Mouse (Mus musculus): Measurements from ENCODE around the gene Ly75. TPM values are rescaled to one million over a fixed set of nuclear protein-coding genes. Genes with fewer than 3 reads are reported as not detected.

Gene Ly75
- polyA plus RNA-seq, 1 experiment from 2014 or later, result 1.7 TPM

DNA sequence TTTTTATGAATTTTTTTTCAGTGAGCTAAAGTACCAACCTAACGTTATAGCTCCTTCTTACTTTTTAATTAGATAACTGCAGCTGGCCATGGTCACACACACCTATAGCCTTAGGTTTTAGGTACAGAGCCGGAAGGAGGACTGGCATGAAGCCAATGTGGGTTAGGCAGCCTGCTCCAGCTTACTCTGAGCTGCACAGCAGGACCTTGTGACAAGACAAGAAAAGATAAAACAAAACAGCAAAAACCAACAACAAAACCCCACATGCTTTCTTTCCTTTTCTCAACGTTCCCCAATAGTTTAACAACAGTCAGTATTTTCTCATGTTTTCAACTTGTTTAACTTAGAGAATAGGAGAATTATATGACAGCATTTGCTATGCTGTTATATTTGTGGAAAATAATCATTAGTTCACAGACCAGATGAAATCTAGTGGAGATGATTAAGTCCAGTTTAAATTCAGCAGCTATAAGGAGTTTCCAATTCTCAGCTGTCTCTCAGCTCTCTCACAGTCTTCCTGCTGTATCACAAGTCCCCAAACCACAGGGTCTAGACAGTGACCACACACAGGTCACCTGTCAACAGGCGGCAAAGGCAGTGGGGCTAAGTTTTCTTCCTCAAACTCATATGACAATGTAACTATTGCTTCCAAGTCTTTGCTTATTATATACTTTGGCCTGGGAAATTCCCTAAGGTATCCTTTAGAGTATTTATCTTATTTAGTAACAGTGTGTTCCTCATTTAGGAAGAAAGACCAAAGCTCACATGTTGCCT lies 40.8 kb downstream of the Ly75 start:
- H3K9me3 ChIP-seq (ENCODE audit: low read length), result no peaks in the 10 kb centered on the region
- WGBS, result 57% methylated on average over 4 of the region's 4 CpGs
- TF ChIP-seq CTCF (IDR thresholded peaks at IDR 0.05) (no peak), EP300 (IDR thresholded peaks at IDR 0.05) (no peak)
- no peak overlapping the region for H3K4me3 ChIP-seq (ENCODE audit: low read depth, low read length)
- no peak overlapping the region for H3K4me2 ChIP-seq (replicated peaks; ENCODE audit: low read depth, low read length)
- no peaks in the 10 kb centered on the region for H3K36me3 ChIP-seq (ENCODE audit: insufficient read depth, low read length)
- no peak overlapping the region for H3K27ac ChIP-seq (ENCODE audit: low read length)
- H3K27me3 ChIP-seq (replicated peaks; ENCODE audit: insufficient read depth, low read length), result no peaks in the 10 kb centered on the region
- DNase-seq (ENCODE audit: low spot score) (no peak), ATAC-seq (no peak)
- no peak overlapping the region for H3K9ac ChIP-seq (replicated peaks; ENCODE audit: low read depth)
- H3K4me1 ChIP-seq (ENCODE audit: insufficient read depth, low read depth, low read length), result no peaks in the 10 kb centered on the region

DNA sequence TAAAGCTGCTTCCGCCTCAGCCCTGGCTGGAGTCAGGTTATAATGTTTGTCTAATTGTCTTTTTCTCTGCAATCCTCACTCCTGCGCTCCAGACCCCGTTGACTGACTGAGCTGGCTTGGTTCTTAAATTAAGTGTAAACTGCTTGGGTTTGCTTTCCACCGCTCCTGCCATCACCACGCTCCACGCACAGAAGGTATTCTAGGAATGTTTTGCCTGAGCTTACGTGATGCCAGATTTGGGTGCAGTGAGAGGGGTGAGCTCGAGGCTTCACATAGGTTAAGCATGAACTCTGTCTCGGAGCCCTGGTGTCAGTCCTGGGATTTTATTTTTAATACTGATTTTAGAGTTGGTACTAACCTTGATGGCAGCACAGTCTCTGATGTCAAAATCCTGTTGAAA lies 45.2 kb downstream of the Ly75 start:
- ATAC-seq (no peak), DNase-seq (ENCODE audit: low spot score) (no peak)
- Histone ChIP-seq H3K4me1 (ENCODE audit: insufficient read depth, low read depth, low read length) (no peaks in the 10 kb centered on the region), H3K4me3 (ENCODE audit: low read depth, low read length) (no peak overlapping the region), H3K9ac (replicated peaks; ENCODE audit: low read depth) (no peak overlapping the region), H3K4me2 (replicated peaks; ENCODE audit: low read depth, low read length) (no peak overlapping the region), H3K36me3 (ENCODE audit: insufficient read depth, low read length) (no peaks in the 10 kb centered on the region), H3K27ac (ENCODE audit: low read length) (no peak overlapping the region), H3K9me3 (ENCODE audit: low read length) (no peaks in the 10 kb centered on the region), H3K27me3 (replicated peaks; ENCODE audit: insufficient read depth, low read length) (no peaks in the 10 kb centered on the region)
- TF ChIP-seq CTCF (IDR thresholded peaks at IDR 0.05), result no peak
- no peak for TF ChIP-seq EP300 (IDR thresholded peaks at IDR 0.05)
- 37% methylated on average over 9 of the region's 9 CpGs for WGBS

DNA sequence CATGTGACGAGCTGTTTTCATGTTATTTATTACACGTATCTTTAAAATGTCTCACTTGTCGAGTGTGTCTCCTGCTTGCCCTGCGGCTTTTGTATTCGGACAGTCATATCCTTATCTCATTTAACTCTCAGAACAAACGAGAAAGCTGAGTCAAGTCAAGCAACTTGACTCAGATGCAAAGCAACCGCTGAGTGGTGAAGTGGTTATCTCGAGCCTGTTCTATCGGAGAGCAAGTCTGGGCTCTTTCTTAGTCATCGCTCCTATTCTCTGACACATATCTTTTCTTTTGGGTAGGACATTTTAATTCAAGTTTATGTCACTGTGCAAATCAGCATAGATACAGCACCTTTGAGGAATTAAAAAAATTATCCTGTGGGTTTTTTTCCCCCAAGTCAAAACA lies 54.5 kb downstream of the Ly75 start:
- DNase-seq (ENCODE audit: low spot score) (no peak), ATAC-seq (no peak)
- no peak overlapping the region for H3K9ac ChIP-seq (replicated peaks; ENCODE audit: low read depth)
- no peak overlapping the region for H3K27ac ChIP-seq (ENCODE audit: low read length)
- H3K27me3 ChIP-seq (replicated peaks; ENCODE audit: insufficient read depth, low read length), result no peaks in the 10 kb centered on the region
- no peak overlapping the region for H3K4me2 ChIP-seq (replicated peaks; ENCODE audit: low read depth, low read length)
- H3K4me3 ChIP-seq (ENCODE audit: low read depth, low read length), result no peak overlapping the region
- no peaks in the 10 kb centered on the region for H3K4me1 ChIP-seq (ENCODE audit: insufficient read depth, low read depth, low read length)
- TF ChIP-seq CTCF (IDR thresholded peaks at IDR 0.05) (no peak), EP300 (IDR thresholded peaks at IDR 0.05) (no peak)
- WGBS, result 78% methylated on average over 10 of the region's 10 CpGs
- no peaks in the 10 kb centered on the region for H3K9me3 ChIP-seq (ENCODE audit: low read length)
- H3K36me3 ChIP-seq (ENCODE audit: insufficient read depth, low read length), result no peaks in the 10 kb centered on the region

DNA sequence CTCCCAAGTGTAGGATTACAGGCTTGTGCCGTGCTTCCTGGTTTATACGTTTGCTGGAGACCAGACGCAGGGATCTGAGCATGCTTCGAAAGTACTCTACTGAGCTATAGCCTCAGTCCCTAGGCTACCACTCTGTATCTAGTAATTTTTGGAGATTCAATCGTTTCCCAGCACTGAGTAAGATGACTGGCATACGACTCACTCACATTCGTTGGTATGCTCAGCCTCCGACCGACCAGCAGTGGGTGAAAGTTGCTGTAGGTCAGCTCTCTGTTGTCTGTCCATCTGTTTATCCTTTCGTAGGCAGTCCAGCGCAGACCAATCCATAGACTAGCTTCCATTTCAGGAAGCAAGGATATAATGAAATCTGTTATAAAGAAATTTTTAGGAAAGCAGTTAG lies 55.5 kb downstream of the Ly75 start:
- DNase-seq (ENCODE audit: low spot score), result no peak
- H3K9me3 ChIP-seq (ENCODE audit: low read length), result no peaks in the 10 kb centered on the region
- H3K36me3 ChIP-seq (ENCODE audit: insufficient read depth, low read length), result no peaks in the 10 kb centered on the region
- TF ChIP-seq CTCF (IDR thresholded peaks at IDR 0.05) (no peak), EP300 (IDR thresholded peaks at IDR 0.05) (no peak)
- WGBS, result 92% methylated on average over 11 of the region's 11 CpGs
- ATAC-seq, result no peak
- H3K27me3 ChIP-seq (replicated peaks; ENCODE audit: insufficient read depth, low read length), result no peaks in the 10 kb centered on the region
- no peak overlapping the region for H3K27ac ChIP-seq (ENCODE audit: low read length)
- H3K4me2 ChIP-seq (replicated peaks; ENCODE audit: low read depth, low read length), result no peak overlapping the region
- H3K4me3 ChIP-seq (ENCODE audit: low read depth, low read length), result no peak overlapping the region
- no peaks in the 10 kb centered on the region for H3K4me1 ChIP-seq (ENCODE audit: insufficient read depth, low read depth, low read length)
- no peak overlapping the region for H3K9ac ChIP-seq (replicated peaks; ENCODE audit: low read depth)

DNA sequence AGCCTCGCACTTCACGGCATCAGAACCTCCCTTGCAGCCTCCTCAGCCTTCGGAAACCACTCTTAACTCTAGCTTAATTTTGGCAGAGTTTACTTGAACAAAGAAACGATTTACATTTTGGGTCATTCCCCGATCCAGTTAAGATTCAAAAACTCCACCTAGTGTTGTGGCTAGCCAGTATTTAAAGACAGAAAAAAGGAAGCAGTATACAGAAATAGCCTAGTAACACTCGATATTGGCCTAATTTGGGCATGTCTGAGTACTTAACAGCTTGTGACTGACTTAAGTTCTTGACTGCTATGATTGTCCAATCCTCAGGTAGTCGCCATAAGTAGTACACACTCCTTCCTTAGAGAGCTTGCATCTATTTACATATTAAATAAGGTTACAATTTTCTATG lies 56.2 kb downstream of the Ly75 start:
- H3K4me1 ChIP-seq (ENCODE audit: insufficient read depth, low read depth, low read length), result no peaks in the 10 kb centered on the region
- DNase-seq (ENCODE audit: low spot score) (no peak), ATAC-seq (no peak)
- H3K9ac ChIP-seq (replicated peaks; ENCODE audit: low read depth), result no peak overlapping the region
- H3K36me3 ChIP-seq (ENCODE audit: insufficient read depth, low read length), result no peaks in the 10 kb centered on the region
- 80% methylated on average over 7 of the region's 7 CpGs for WGBS
- H3K27ac ChIP-seq (ENCODE audit: low read length), result no peak overlapping the region
- H3K9me3 ChIP-seq (ENCODE audit: low read length), result no peaks in the 10 kb centered on the region
- no peaks in the 10 kb centered on the region for H3K27me3 ChIP-seq (replicated peaks; ENCODE audit: insufficient read depth, low read length)
- H3K4me2 ChIP-seq (replicated peaks; ENCODE audit: low read depth, low read length), result no peak overlapping the region
- TF ChIP-seq CTCF (IDR thresholded peaks at IDR 0.05) (no peak), EP300 (IDR thresholded peaks at IDR 0.05) (no peak)
- no peak overlapping the region for H3K4me3 ChIP-seq (ENCODE audit: low read depth, low read length)

DNA sequence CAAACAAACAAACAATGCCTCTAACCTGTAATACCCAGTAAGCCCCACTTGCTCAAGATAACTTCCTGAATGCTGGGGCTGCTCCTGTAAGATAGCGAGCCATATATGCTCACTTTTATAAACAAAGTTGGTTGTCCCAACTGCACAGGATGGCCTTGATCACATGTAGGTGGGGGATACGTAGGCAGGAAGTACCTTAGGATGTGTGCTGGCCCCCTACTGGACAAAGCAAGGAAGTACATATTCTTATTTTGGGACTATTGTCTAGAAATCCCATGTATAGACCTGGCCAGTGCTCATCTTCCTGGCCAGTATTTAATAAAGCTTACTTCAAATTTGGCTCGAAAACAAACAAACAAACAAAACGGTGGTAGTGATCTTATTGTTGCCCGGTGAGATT lies 59.7 kb downstream of the Ly75 start:
- TF ChIP-seq CTCF (IDR thresholded peaks at IDR 0.05) (peak; percentile 67), EP300 (IDR thresholded peaks at IDR 0.05) (no peak)
- H3K4me3 ChIP-seq (ENCODE audit: low read depth, low read length), result no peak overlapping the region
- H3K9ac ChIP-seq (replicated peaks; ENCODE audit: low read depth), result no peak overlapping the region
- DNase-seq (ENCODE audit: low spot score) (peak; percentile 45), ATAC-seq (no peak)
- WGBS, result 68% methylated on average over 5 of the region's 5 CpGs
- no peak overlapping the region for H3K4me2 ChIP-seq (replicated peaks; ENCODE audit: low read depth, low read length)
- H3K9me3 ChIP-seq (ENCODE audit: low read length), result no peaks in the 10 kb centered on the region
- no peaks in the 10 kb centered on the region for H3K4me1 ChIP-seq (ENCODE audit: insufficient read depth, low read depth, low read length)
- H3K27me3 ChIP-seq (replicated peaks; ENCODE audit: insufficient read depth, low read length), result no peaks in the 10 kb centered on the region
- no peaks in the 10 kb centered on the region for H3K36me3 ChIP-seq (ENCODE audit: insufficient read depth, low read length)
- H3K27ac ChIP-seq (ENCODE audit: low read length), result no peak overlapping the region

Measured in lung, postnatal 0 days (tissue).